Mouse (Mus musculus): Measurements from ENCODE around the gene Homez. TPM values are rescaled to one million over a fixed set of nuclear protein-coding genes. Genes with fewer than 3 reads are reported as not detected.

Homez gene
- polyA plus RNA-seq, 1 experiment from 2014 or later: 19.9 TPM

DNA sequence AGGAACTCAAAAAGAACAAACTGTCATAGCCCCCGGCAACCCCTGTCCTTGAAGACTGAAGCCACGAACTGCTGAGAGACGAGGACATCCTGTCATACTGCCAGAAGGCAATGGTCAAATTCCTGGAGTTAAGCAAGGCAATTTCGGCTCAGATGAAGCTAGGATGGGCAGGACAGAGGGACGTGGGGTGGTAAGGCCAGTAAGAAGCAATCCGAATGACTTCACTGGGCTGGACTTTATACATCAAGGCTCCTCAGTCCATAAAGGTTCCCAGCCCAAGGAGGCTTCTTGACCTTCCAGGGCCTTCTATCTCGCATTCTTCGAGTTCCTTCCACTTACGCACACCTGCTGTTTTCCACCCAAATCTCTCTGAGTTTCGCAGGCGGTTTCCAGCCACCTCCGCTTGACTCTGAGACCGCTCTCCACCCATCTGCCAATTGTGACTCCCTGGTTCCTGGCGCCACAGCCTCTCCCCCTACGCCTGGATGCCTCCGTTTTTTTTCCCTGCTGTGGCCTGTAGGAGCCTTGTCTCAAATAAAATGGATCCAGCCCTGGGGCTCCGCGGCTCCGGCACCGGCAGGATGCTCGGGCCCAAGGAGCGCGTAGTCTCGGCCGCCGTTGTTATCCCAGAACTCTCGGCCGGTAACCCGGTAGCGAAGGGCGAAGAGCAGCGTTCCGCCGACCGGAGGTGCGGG lies 5.2 kb upstream of the Homez start:
- peak; percentile 50 for ATAC-seq (ENCODE audit: low FRiP score, low TSS enrichment)
- Histone ChIP-seq H3K4me1 (ENCODE audit: insufficient read depth, low read length) (peaks cover 14% of the 10 kb centered on the region), H3K9me3 (ENCODE audit: low read length) (no peaks in the 10 kb centered on the region), H3K9ac (replicated peaks; ENCODE audit: low read length) (peak overlapping the region; percentile 87), H3K4me3 (ENCODE audit: low read length) (peak overlapping the region; percentile 85), H3K4me2 (replicated peaks; ENCODE audit: low read depth, low read length) (peak overlapping the region; percentile 99), H3K27me3 (ENCODE audit: insufficient read depth, low read length) (no peaks in the 10 kb centered on the region), H3K27ac (ENCODE audit: low read length) (peak overlapping the region; percentile 88), H3K36me3 (ENCODE audit: insufficient read depth, low read length) (no peaks in the 10 kb centered on the region)
- WGBS: 1% methylated on average over 36 of the region's 36 CpGs

DNA sequence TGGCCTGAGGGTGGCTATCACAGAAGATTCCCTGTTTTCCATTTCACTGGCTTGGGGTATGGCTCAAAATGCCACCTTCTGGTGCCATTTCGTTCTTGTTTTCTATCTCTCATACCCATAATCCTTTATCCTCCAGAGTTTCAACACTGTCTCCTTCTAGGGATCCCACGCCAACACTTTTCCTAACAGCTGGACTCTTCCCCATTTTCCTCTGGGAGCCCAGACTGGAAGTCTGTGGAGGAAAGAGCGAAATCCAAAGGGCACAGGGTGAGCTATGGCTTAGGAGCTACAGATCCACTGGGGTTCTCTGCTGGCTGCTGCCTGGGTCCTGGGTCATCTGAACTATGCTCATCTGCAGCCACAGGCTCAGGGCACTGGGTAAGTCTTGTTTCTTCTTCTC lies 3.4 kb upstream of the Homez start:
- ATAC-seq (ENCODE audit: low FRiP score, low TSS enrichment): no peak
- Histone ChIP-seq H3K9me3 (ENCODE audit: low read length) (no peaks in the 10 kb centered on the region), H3K4me1 (ENCODE audit: insufficient read depth, low read length) (peaks cover 14% of the 10 kb centered on the region), H3K27ac (ENCODE audit: low read length) (no peak overlapping the region), H3K27me3 (ENCODE audit: insufficient read depth, low read length) (no peaks in the 10 kb centered on the region), H3K4me3 (ENCODE audit: low read length) (no peak overlapping the region), H3K9ac (replicated peaks; ENCODE audit: low read length) (no peak overlapping the region), H3K36me3 (ENCODE audit: insufficient read depth, low read length) (no peaks in the 10 kb centered on the region), H3K4me2 (replicated peaks; ENCODE audit: low read depth, low read length) (no peak overlapping the region)
- WGBS: 87% methylated on average over 3 of the region's 3 CpGs

GRCm38 (mm10) chr14:54868026-54868425 lies 2.7 kb downstream of the Homez start:
- H3K9ac ChIP-seq (replicated peaks; ENCODE audit: low read length): no peak overlapping the region
- H3K4me2 ChIP-seq (replicated peaks; ENCODE audit: low read depth, low read length): no peak overlapping the region
- no peaks in the 10 kb centered on the region for H3K27me3 ChIP-seq (ENCODE audit: insufficient read depth, low read length)
- H3K36me3 ChIP-seq (ENCODE audit: insufficient read depth, low read length): no peaks in the 10 kb centered on the region
- no peak overlapping the region for H3K27ac ChIP-seq (ENCODE audit: low read length)
- no peak overlapping the region for H3K4me3 ChIP-seq (ENCODE audit: low read length)
- 0 out of 2 replicates have a peak, but pooled peaks cover 2% of the 10 kb centered on the region for H3K4me1 ChIP-seq (ENCODE audit: insufficient read depth, low read length)
- WGBS: 81% methylated on average over 4 of the region's 4 CpGs
- ATAC-seq (ENCODE audit: low FRiP score, low TSS enrichment): no peak
- no peaks in the 10 kb centered on the region for H3K9me3 ChIP-seq (ENCODE audit: low read length)

GRCm38 (mm10) chr14:54866936-54867335 lies 3.8 kb downstream of the Homez start:
- Histone ChIP-seq H3K27me3 (ENCODE audit: insufficient read depth, low read length) (no peaks in the 10 kb centered on the region), H3K36me3 (ENCODE audit: insufficient read depth, low read length) (no peaks in the 10 kb centered on the region), H3K27ac (ENCODE audit: low read length) (no peak overlapping the region), H3K4me1 (ENCODE audit: insufficient read depth, low read length) (0 out of 2 replicates have a peak, but pooled peaks cover 2% of the 10 kb centered on the region), H3K9ac (replicated peaks; ENCODE audit: low read length) (no peak overlapping the region), H3K4me3 (ENCODE audit: low read length) (no peak overlapping the region), H3K4me2 (replicated peaks; ENCODE audit: low read depth, low read length) (no peak overlapping the region), H3K9me3 (ENCODE audit: low read length) (no peaks in the 10 kb centered on the region)
- no peak for ATAC-seq (ENCODE audit: low FRiP score, low TSS enrichment)
- 59% methylated on average over 5 of the region's 5 CpGs for WGBS

- WGBS: 40% methylated on average over 3 of the region's 3 CpGs
- no peak overlapping the region for H3K27ac ChIP-seq (ENCODE audit: low read length)
- H3K4me1 ChIP-seq (ENCODE audit: insufficient read depth, low read length): 0 out of 2 replicates have a peak, but pooled peaks cover 2% of the 10 kb centered on the region
- H3K9ac ChIP-seq (replicated peaks; ENCODE audit: low read length): no peak overlapping the region
- no peaks in the 10 kb centered on the region for H3K27me3 ChIP-seq (ENCODE audit: insufficient read depth, low read length)
- no peaks in the 10 kb centered on the region for H3K9me3 ChIP-seq (ENCODE audit: low read length)
- no peak for ATAC-seq (ENCODE audit: low FRiP score, low TSS enrichment)
- no peaks in the 10 kb centered on the region for H3K36me3 ChIP-seq (ENCODE audit: insufficient read depth, low read length)
- H3K4me2 ChIP-seq (replicated peaks; ENCODE audit: low read depth, low read length): no peak overlapping the region
- no peak overlapping the region for H3K4me3 ChIP-seq (ENCODE audit: low read length)
Measured at GRCm38 (mm10) chr14:54866268-54866667, 4.5 kb downstream of the Homez start.

- no peak for ATAC-seq (ENCODE audit: low FRiP score, low TSS enrichment)
- H3K36me3 ChIP-seq (ENCODE audit: insufficient read depth, low read length): no peaks in the 10 kb centered on the region
- 77% methylated on average over 5 of the region's 5 CpGs for WGBS
- H3K9me3 ChIP-seq (ENCODE audit: low read length): no peaks in the 10 kb centered on the region
- H3K27me3 ChIP-seq (ENCODE audit: insufficient read depth, low read length): no peaks in the 10 kb centered on the region
- no peak overlapping the region for H3K4me2 ChIP-seq (replicated peaks; ENCODE audit: low read depth, low read length)
- H3K9ac ChIP-seq (replicated peaks; ENCODE audit: low read length): no peak overlapping the region
- H3K27ac ChIP-seq (ENCODE audit: low read length): no peak overlapping the region
- no peak overlapping the region for H3K4me3 ChIP-seq (ENCODE audit: low read length)
- 0 out of 2 replicates have a peak, but pooled peaks cover 2% of the 10 kb centered on the region for H3K4me1 ChIP-seq (ENCODE audit: insufficient read depth, low read length)
Measured at GRCm38 (mm10) chr14:54865626-54866025, 5.1 kb downstream of the Homez start.

DNA sequence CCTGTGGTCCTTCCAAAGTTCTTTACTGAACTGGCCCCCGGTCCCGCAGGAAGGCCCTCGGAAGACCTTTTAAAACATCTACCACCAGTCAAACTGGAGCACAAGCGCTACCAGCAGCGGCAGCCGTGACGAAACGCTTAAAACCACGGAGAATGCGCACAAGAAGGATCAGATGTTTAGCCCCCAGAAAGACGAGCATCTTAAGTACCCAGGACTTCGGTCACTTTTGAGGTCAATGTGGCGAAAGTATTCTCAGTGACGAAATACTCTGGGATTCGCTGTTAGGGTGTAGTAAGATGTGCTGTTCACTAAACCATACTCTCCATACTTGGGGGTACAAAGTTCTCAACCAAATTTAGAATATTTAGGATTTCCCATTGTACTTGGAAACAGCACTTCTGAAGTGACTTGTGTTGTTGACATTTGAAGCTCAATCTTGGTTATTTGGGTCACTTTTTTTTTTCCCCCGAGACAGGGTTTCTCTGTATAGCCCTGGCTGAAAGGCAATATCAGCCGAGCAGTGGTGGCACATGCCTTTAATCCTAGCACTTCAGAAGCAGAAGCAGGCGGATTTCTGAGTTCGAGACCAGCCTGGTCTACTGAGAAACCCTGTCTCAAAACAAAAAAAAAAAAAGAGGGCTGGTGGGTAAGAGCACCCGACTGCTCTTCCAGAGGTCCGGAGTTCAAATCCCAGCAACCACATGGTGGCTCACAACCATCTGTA lies 6.3 kb downstream of the Homez start:
- peak overlapping the region; percentile 83 for H3K4me3 ChIP-seq (ENCODE audit: low read length)
- H3K4me2 ChIP-seq (replicated peaks; ENCODE audit: low read depth, low read length): peak overlapping the region; percentile 73
- H3K4me1 ChIP-seq (ENCODE audit: insufficient read depth, low read length): 0 out of 2 replicates have a peak, but pooled peaks cover 2% of the 10 kb centered on the region
- 17% methylated on average over 21 of the region's 21 CpGs for WGBS
- H3K9me3 ChIP-seq (ENCODE audit: low read length): no peaks in the 10 kb centered on the region
- no peaks in the 10 kb centered on the region for H3K36me3 ChIP-seq (ENCODE audit: insufficient read depth, low read length)
- no peaks in the 10 kb centered on the region for H3K27me3 ChIP-seq (ENCODE audit: insufficient read depth, low read length)
- peak overlapping the region; percentile 74 for H3K27ac ChIP-seq (ENCODE audit: low read length)
- H3K9ac ChIP-seq (replicated peaks; ENCODE audit: low read length): peak overlapping the region; percentile 89
- no peak; the same call in 1 of the 2 replicates for ATAC-seq (ENCODE audit: low FRiP score, low TSS enrichment)

DNA sequence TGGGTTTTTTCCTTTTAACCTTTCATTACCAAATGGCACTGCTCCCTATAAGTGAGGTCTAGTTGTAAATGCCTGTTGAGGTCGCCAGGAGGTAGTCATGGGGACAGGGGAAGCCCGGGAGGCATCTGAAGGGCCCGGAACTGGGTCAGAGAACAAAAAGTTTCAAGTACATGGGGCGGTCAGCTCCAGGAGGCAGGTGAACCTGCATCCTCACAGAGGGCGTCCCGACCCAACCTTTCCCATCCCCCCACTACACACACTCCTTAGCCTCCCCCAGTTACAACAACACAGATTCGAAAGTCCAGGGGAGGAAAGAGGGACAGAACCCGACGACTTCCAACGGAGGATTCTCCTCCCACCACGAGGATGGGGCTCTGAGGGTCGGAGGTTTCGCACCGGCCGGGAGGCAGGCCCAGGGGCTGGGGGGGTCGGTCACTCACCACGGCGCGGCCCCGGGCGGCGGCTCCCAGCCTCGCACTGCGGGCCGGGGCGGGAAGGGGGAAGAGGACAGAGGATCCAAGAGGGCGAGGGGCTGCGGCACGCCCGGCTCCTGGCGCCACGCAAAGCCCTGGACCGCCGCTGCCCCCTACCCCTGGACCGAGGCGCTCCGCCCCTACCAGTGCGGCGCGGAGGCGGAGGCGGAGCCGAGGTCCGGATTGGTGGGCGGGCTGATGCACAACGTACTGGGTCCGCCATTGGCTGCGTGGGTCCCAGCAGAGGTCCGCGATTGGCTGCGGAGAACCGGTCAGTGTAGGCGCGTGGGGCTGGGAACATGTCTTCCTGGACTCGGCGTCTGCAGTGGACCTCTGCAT lies 7.1 kb downstream of the Homez start:
- ATAC-seq (ENCODE audit: low FRiP score, low TSS enrichment): peak; percentile 100
- H3K27ac ChIP-seq (ENCODE audit: low read length): peak overlapping the region; percentile 85
- no peaks in the 10 kb centered on the region for H3K9me3 ChIP-seq (ENCODE audit: low read length)
- whole genome bisulfite sequencing: under 1% methylated on average over 56 of the region's 56 CpGs
- 0 out of 2 replicates have a peak, but pooled peaks cover 2% of the 10 kb centered on the region for H3K4me1 ChIP-seq (ENCODE audit: insufficient read depth, low read length)
- peak overlapping the region; percentile 89 for H3K9ac ChIP-seq (replicated peaks; ENCODE audit: low read length)
- peak overlapping the region; percentile 83 for H3K4me3 ChIP-seq (ENCODE audit: low read length)
- peak overlapping the region; percentile 73 for H3K4me2 ChIP-seq (replicated peaks; ENCODE audit: low read depth, low read length)
- H3K27me3 ChIP-seq (ENCODE audit: insufficient read depth, low read length): no peaks in the 10 kb centered on the region
- no peaks in the 10 kb centered on the region for H3K36me3 ChIP-seq (ENCODE audit: insufficient read depth, low read length)

GRCm38 (mm10) chr14:54860511-54860910 lies 10.2 kb downstream of the Homez start:
- H3K4me1 ChIP-seq (ENCODE audit: insufficient read depth, low read length): 0 out of 2 replicates have a peak, but pooled peaks cover 2% of the 10 kb centered on the region
- H3K27me3 ChIP-seq (ENCODE audit: insufficient read depth, low read length): no peaks in the 10 kb centered on the region
- H3K9ac ChIP-seq (replicated peaks; ENCODE audit: low read length): no peak overlapping the region
- H3K27ac ChIP-seq (ENCODE audit: low read length): no peak overlapping the region
- no peak overlapping the region for H3K4me3 ChIP-seq (ENCODE audit: low read length)
- WGBS: 50% methylated on average over 2 of the region's 2 CpGs
- ATAC-seq (ENCODE audit: low FRiP score, low TSS enrichment): no peak
- no peak overlapping the region for H3K4me2 ChIP-seq (replicated peaks; ENCODE audit: low read depth, low read length)
- no peaks in the 10 kb centered on the region for H3K9me3 ChIP-seq (ENCODE audit: low read length)
- peaks cover 17% of the 10 kb centered on the region for H3K36me3 ChIP-seq (ENCODE audit: insufficient read depth, low read length)
